Mouse (Mus musculus) forebrain, embryonic 13.5 days (tissue): Measurements from ENCODE around the gene Mapkap1. TPM values are rescaled to one million over a fixed set of nuclear protein-coding genes. Genes with fewer than 3 reads are reported as not detected.
"Not testable (repeated sequence)": the region's sequence is repeated elsewhere in the genome, so short reads cannot be mapped to it uniquely, and the experiment has no call there.

Source experiments
- ATAC-seq: fragments of 200-750 bp; cut with Nextera tagmentation; 2 replicates; pipeline ENCODE4 v1.8.0; 2017
- H3K27ac ChIP-seq: fragments of 300-500 bp; sonication (generic); 2 replicates; pipeline ENCODE4 v1.5.1; 2015; ENCODE audit warnings: inconsistent platforms, mild to moderate bottlenecking, moderate library complexity
- H3K27me3 ChIP-seq: fragments of 300-500 bp; sonication (generic); 2 replicates; pipeline ENCODE4 v1.6.1; 2015; ENCODE audit warnings: mild to moderate bottlenecking, inconsistent platforms
- H3K36me3 ChIP-seq: fragments of 300-500 bp; sonication (generic); 2 replicates; pipeline ENCODE4 v1.6.1; 2015; ENCODE audit warnings: mild to moderate bottlenecking, inconsistent platforms; ENCODE audit not compliant: poor library complexity, severe bottlenecking
- H3K4me1 ChIP-seq: fragments of 300-500 bp; sonication (generic); 2 replicates; pipeline ENCODE4 v1.6.1; 2015; ENCODE audit warnings: inconsistent platforms
- H3K4me2 ChIP-seq: fragments of 300-500 bp; sonication (generic); 2 replicates; pipeline ENCODE4 v1.6.1; 2015; ENCODE audit warnings: inconsistent platforms, mild to moderate bottlenecking, moderate library complexity
- H3K4me3 ChIP-seq: fragments of 300-500 bp; sonication (generic); 2 replicates; pipeline ENCODE4 v1.5.1; 2015; ENCODE audit warnings: mild to moderate bottlenecking, inconsistent platforms
- H3K9ac ChIP-seq: fragments of 300-500 bp; sonication (generic); 2 replicates; pipeline ENCODE4 v1.6.1; 2015; ENCODE audit warnings: mild to moderate bottlenecking, inconsistent platforms
- H3K9me3 ChIP-seq: fragments of 300-500 bp; sonication (generic); replicated peaks from 2 replicates; pipeline ENCODE4 v1.6.1; 2016; ENCODE audit warnings: inconsistent platforms
- WGBS: fragments of 180-500 bp; shearing (Covaris S2); methylation state at CpG from one replicate; pipeline ENCODE4 v1.1.7; 2015; 5-methylcytosine and 5-hydroxymethylcytosine counted together
- polyA plus RNA-seq: library from polyadenylated mRNA; unstranded; fragments of >200 nt; fragmentation: Nextera tagmentation; extraction: Ambion mirVana; gene quantifications from 2 replicates; pipeline ENCODE4 v1.2.1, GENCODE M21; 2015

Gene Mapkap1
- polyA plus RNA-seq, 1 experiment from 2014 or later = 97.8 TPM

- Histone ChIP-seq H3K9ac (no peak overlapping the region), H3K4me2 (no peak overlapping the region), H3K36me3 (peaks cover 6% of the 10 kb centered on the region), H3K27ac (no peak overlapping the region), H3K4me1 (peaks cover 18% of the 10 kb centered on the region), H3K4me3 (no peak overlapping the region), H3K27me3 (no peaks in the 10 kb centered on the region), H3K9me3 (no peaks in the 10 kb centered on the region)
- WGBS = 50% methylated on average over 4 of the region's 4 CpGs
- ATAC-seq = no peak
Observed at GRCm38 (mm10) chr2:34448756-34449155, 42.2 kb downstream of the Mapkap1 start.

GRCm38 (mm10) chr2:34462490-34462889, 55.9 kb downstream of the Mapkap1 start:
- Histone ChIP-seq H3K27me3 (no peaks in the 10 kb centered on the region), H3K4me1 (no peaks in the 10 kb centered on the region), H3K36me3 (no peaks in the 10 kb centered on the region), H3K9me3 (no peaks in the 10 kb centered on the region), H3K4me2 (no peak overlapping the region), H3K4me3 (no peak overlapping the region), H3K27ac (no peak overlapping the region), H3K9ac (no peak overlapping the region)
- 80% methylated on average over 3 of the region's 3 CpGs for WGBS
- no peak for ATAC-seq

- H3K27ac ChIP-seq = no peak overlapping the region
- H3K4me3 ChIP-seq = no peak overlapping the region
- H3K36me3 ChIP-seq = no peaks in the 10 kb centered on the region
- peaks cover 8% of the 10 kb centered on the region for H3K4me1 ChIP-seq
- no peaks in the 10 kb centered on the region for H3K9me3 ChIP-seq
- no peak overlapping the region for H3K9ac ChIP-seq
- WGBS = 87% methylated on average over 7 of the region's 7 CpGs
- no peak overlapping the region for H3K4me2 ChIP-seq
- no peak for ATAC-seq
- no peaks in the 10 kb centered on the region for H3K27me3 ChIP-seq
Observed at GRCm38 (mm10) chr2:34468559-34469141, 62.1 kb downstream of the Mapkap1 start.

GRCm38 (mm10) chr2:34469324-34469723, 62.8 kb downstream of the Mapkap1 start:
- peaks cover 11% of the 10 kb centered on the region for H3K4me1 ChIP-seq
- no peak overlapping the region for H3K4me3 ChIP-seq
- no peaks in the 10 kb centered on the region for H3K9me3 ChIP-seq
- ATAC-seq = no peak
- H3K27ac ChIP-seq = no peak overlapping the region
- H3K36me3 ChIP-seq = no peaks in the 10 kb centered on the region
- no peaks in the 10 kb centered on the region for H3K27me3 ChIP-seq
- H3K4me2 ChIP-seq = no peak overlapping the region
- no peak overlapping the region for H3K9ac ChIP-seq
- WGBS = 94% methylated on average over 5 of the region's 5 CpGs

- ATAC-seq = no peak
- Histone ChIP-seq H3K27ac (no peak overlapping the region), H3K27me3 (no peaks in the 10 kb centered on the region), H3K4me1 (peaks cover 11% of the 10 kb centered on the region), H3K4me2 (no peak overlapping the region), H3K9me3 (no peaks in the 10 kb centered on the region), H3K9ac (no peak overlapping the region), H3K4me3 (no peak overlapping the region), H3K36me3 (no peaks in the 10 kb centered on the region)
- WGBS = 69% methylated on average over 3 of the region's 3 CpGs
Observed at GRCm38 (mm10) chr2:34473775-34474174, 67.2 kb downstream of the Mapkap1 start.

GRCm38 (mm10) chr2:34481401-34481800, 74.8 kb downstream of the Mapkap1 start:
- Histone ChIP-seq H3K4me2 (0 out of 2 replicates have a peak overlapping the region, but pooled peaks have one; percentile 6), H3K4me3 (no peak overlapping the region), H3K27me3 (no peaks in the 10 kb centered on the region), H3K36me3 (no peaks in the 10 kb centered on the region), H3K9me3 (no peaks in the 10 kb centered on the region), H3K4me1 (peaks cover 24% of the 10 kb centered on the region), H3K9ac (no peak overlapping the region), H3K27ac (no peak overlapping the region)
- no peak for ATAC-seq
- 20% methylated on average over 4 of the region's 4 CpGs for WGBS

GRCm38 (mm10) chr2:34482102-34482501, 75.5 kb downstream of the Mapkap1 start:
- no peak for ATAC-seq
- 57% methylated on average over 3 of the region's 3 CpGs for WGBS
- no peak overlapping the region for H3K27ac ChIP-seq

GRCm38 (mm10) chr2:34482531-34482930, 76.0 kb downstream of the Mapkap1 start:
- H3K27me3 ChIP-seq = no peaks in the 10 kb centered on the region
- no peak overlapping the region for H3K4me3 ChIP-seq
- no peak overlapping the region for H3K27ac ChIP-seq
- H3K36me3 ChIP-seq = no peaks in the 10 kb centered on the region
- peaks cover 24% of the 10 kb centered on the region for H3K4me1 ChIP-seq
- 76% methylated on average over 3 of the region's 3 CpGs for WGBS
- H3K4me2 ChIP-seq = no peak overlapping the region
- ATAC-seq = no peak
- H3K9ac ChIP-seq = no peak overlapping the region
- H3K9me3 ChIP-seq = no peaks in the 10 kb centered on the region

More at GRCm38 (mm10) chr2:34482102-34482501, 75.5 kb downstream of the Mapkap1 start:
- H3K9me3 ChIP-seq = no peaks in the 10 kb centered on the region
- H3K9ac ChIP-seq = no peak overlapping the region
- H3K4me2 ChIP-seq = no peak overlapping the region
- peaks cover 24% of the 10 kb centered on the region for H3K4me1 ChIP-seq
- no peak overlapping the region for H3K4me3 ChIP-seq
- no peaks in the 10 kb centered on the region for H3K36me3 ChIP-seq
- H3K27me3 ChIP-seq = no peaks in the 10 kb centered on the region

- Histone ChIP-seq H3K27ac (no peak overlapping the region), H3K4me1 (0 out of 2 replicates have a peak, but pooled peaks cover 3% of the 10 kb centered on the region), H3K9ac (no peak overlapping the region), H3K4me3 (no peak overlapping the region), H3K36me3 (no peaks in the 10 kb centered on the region), H3K9me3 (no peaks in the 10 kb centered on the region), H3K4me2 (no peak overlapping the region), H3K27me3 (no peaks in the 10 kb centered on the region)
- ATAC-seq = no peak
- 91% methylated on average over 7 of the region's 7 CpGs for WGBS
Observed at GRCm38 (mm10) chr2:34487281-34487680, 80.7 kb downstream of the Mapkap1 start.

- WGBS = 31% methylated on average over 3 of the region's 3 CpGs
- Histone ChIP-seq H3K36me3 (peaks cover 9% of the 10 kb centered on the region), H3K27ac (0 out of 2 replicates have a peak overlapping the region, but pooled peaks have one; percentile 35), H3K4me3 (no peak overlapping the region), H3K4me1 (peaks cover 3% of the 10 kb centered on the region; the same call in 1 of the 2 replicates), H3K4me2 (no peak overlapping the region), H3K9ac (no peak overlapping the region), H3K9me3 (no peaks in the 10 kb centered on the region), H3K27me3 (no peaks in the 10 kb centered on the region)
- peak; percentile 19; the same call in 1 of the 2 replicates for ATAC-seq
Observed at GRCm38 (mm10) chr2:34503975-34504730, 97.6 kb downstream of the Mapkap1 start.

- H3K36me3 ChIP-seq, H3K27me3 ChIP-seq, H3K4me2 ChIP-seq, H3K4me1 ChIP-seq, H3K4me3 ChIP-seq, H3K9ac ChIP-seq, H3K27ac ChIP-seq, ATAC-seq, H3K9me3 ChIP-seq: not testable (repeated sequence)
- WGBS = 94% methylated on average over 2 of the region's 2 CpGs
Observed at GRCm38 (mm10) chr2:34506162-34506561, 99.6 kb downstream of the Mapkap1 start.

- 93% methylated on average over 5 of the region's 5 CpGs for WGBS
- ATAC-seq = no peak
- H3K9me3 ChIP-seq = no peaks in the 10 kb centered on the region
Observed at GRCm38 (mm10) chr2:34509856-34510255, 103.3 kb downstream of the Mapkap1 start.

More at GRCm38 (mm10) chr2:34509856-34510255, 103.3 kb downstream of the Mapkap1 start:
- Histone ChIP-seq H3K36me3 (no peaks in the 10 kb centered on the region), H3K4me1 (no peaks in the 10 kb centered on the region), H3K4me3 (no peak overlapping the region), H3K27ac (no peak overlapping the region), H3K9ac (no peak overlapping the region), H3K4me2 (no peak overlapping the region), H3K27me3 (no peaks in the 10 kb centered on the region)
